Mouse (Mus musculus) layer of hippocampus, adult 9-11 months (tissue): ENCODE data around the gene Faf1.

Source experiments
- DNase-seq: peaks from one replicate; pipeline ENCODE4 v3.0.0; 2022

Gene Faf1

GRCm38 (mm10) chr4:109936557-109936956, 260.2 kb downstream of the Faf1 start:
- no peak for DNase-seq

DNA sequence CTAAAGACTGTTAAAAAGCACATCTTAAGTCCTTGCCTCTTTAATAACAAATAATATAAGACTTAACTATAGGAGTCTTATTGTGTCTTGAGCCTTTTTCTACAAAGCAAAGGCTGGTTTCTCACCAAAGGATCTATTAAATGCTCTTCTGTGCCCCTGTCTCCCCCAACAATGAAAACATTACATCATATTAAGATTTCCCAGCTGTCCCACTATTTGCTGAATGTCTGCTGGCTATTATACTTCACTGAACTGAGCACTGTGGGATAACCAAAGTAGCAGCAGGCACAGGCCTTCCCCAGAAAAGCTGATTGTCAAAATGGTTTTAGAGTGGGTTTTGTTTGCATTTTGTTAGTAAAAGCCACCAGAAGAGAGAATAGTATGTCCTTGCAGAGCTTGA, 262.9 kb downstream of the Faf1 start:
- DNase-seq: no peak

DNA sequence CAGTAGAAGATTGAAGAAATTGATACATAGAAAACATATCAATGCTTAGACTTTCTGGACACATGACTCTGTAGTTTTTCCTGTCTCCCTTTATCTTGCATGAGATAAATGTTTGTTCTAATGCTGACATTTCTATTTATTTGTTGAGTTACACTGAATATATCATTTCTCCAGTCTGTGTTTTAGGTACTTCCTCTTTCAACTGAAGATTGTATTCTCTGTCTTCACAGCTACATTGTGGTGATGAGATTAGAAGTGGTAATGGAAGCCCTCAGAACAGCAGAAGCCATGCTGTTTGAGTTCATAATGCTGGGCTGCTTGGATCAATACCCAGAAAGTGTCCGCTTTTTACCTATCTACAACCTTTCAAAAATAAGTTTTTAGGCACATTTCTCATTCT, 269.2 kb downstream of the Faf1 start:
- DNase-seq: no peak

- no peak for DNase-seq
Observed at GRCm38 (mm10) chr4:109949307-109949706, 272.9 kb downstream of the Faf1 start.

DNA sequence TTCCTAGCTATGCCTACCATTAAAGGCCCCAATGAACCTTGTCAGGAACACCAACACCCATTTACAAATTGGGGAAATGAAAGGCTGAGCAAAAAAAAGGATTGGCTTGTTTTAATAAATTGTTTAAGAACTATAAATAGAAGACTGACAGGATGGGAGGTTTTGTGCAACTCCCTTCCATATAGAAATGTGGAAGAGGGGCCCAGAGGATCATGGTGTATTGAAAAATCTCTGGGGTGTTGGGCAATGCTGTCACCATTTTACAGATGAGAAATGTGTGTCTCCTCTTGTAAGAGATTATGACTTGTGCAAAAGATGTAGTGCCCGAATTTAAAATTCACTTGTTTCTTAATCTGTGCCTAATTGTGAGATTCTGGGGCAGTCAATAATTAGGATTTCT, 277.1 kb downstream of the Faf1 start:
- no peak for DNase-seq

- no peak for DNase-seq
Observed at GRCm38 (mm10) chr4:109960201-109960935, 284.0 kb downstream of the Faf1 start.

DNA sequence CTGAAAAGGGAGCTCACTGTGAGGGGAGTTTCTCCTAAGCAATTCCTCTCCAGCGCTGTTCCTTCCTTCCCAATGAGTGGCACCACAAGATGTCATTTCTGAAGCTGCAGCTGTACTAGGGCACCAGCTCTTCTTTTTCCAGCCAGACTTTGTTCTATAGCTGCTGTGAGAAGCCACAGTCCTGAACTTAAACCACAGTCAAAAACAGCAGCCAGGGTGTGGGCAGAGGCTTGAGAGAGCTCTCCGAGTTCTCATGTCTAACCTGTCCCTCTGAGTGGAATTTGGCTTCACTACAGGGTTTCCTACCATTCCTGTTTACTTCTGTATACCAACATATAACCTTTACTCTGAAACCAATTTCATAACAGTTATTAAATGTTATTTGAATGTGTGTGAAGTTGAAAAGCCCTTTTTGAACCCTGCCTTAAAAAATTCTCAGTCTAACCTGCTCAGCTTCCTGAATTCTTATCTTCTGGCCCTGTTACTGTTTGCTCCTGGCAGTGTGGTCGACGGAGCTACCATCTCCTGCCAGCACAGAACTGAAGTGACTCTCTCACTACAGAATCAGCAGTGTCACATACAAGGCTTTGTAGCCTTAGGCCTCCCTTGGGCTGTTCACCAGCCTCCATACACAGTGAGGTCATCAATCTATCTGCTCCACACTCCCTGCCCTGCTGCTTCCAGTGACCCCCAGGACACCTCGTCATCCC, 287.3 kb downstream of the Faf1 start:
- no peak for DNase-seq

- DNase-seq: no peak
Observed at GRCm38 (mm10) chr4:109969561-109969960, 293.2 kb downstream of the Faf1 start.

GRCm38 (mm10) chr4:109973991-109974654, 297.7 kb downstream of the Faf1 start:
- no peak for DNase-seq

DNA sequence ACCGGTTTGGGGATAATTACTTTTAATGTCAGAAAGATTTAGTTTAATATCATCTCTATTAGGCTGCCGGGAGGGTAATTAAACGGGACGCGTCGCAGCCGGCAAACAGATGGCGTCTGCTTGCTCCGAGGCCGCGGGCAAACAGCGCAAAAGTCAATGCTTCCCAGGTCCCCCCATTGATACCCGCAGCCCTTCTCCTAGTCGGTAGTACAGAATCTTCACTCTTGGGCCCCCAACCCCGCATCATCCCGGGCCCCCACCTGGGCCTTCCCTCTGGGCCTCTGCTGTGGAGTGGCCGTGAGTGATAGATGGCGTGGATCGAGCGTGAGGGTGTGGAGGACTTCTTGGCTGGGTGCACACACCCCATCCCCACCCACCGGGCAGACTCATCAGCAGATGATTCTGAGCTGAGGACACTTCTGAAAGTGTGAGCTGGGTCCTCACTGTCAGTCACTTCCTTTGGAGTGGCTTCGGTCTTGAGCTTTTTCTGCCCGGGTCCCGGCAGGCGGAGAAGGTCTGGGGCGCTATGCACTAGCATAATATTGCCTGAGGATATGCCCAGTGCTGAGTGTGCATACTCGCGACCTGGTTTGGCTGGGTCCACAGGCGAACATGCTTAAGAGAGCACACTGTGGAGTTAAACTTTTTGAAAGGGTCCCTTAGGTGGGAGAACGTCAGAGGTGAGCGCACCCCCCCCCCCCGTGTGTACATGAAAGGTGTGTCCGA, 298.4 kb downstream of the Faf1 start:
- DNase-seq: no peak

DNA sequence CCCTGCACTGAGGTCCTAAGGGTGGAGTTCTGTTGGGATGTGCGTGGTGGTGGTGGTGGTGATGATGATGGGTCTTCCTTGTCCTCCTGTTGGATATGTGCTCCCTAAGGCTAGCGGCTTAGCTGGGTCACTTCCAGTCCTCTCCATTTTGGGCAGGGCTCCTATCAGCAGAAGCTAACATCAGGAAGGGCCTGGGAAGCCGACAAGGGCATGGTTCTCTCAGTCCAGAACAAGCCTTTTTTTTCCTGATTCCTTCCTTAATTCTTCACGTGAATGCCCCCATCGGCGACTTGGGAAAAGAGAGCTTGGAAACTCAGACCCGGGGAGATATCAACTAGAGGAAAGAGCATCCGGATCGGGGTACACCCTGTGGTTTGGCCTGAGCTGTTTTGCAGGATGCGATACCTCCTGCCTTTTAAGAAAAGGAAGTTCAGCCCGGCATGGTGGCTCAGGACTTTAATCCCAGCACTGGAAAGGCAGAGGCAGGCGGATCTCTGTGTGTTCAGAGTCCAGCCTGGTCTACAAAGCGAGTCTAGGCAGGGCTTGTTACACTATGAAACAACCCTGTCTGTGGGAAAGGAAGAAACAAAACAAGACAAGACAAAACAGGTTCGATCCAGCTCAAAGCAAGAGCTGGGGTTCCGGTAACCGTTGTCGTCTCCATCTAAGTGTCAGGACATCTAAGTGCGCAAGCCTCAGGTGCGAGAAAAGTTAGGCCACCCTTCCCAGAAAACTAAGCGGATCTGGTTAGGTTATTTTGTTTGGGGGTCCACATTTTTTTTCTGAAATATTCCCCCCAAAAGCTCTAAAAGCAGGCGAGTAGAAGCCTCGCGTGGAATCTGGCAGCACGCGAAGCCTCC, 299.2 kb downstream of the Faf1 start:
- no peak for DNase-seq

- no peak for DNase-seq
Observed at GRCm38 (mm10) chr4:109976273-109977147, 300.1 kb downstream of the Faf1 start.

GRCm38 (mm10) chr4:109977148-109978067, 301.0 kb downstream of the Faf1 start, which contains the start of gene Dmrta2:
TSS of gene Dmrta2 (plus strand) at chr4:109978053.
- DNase-seq: peak; percentile 35

DNA sequence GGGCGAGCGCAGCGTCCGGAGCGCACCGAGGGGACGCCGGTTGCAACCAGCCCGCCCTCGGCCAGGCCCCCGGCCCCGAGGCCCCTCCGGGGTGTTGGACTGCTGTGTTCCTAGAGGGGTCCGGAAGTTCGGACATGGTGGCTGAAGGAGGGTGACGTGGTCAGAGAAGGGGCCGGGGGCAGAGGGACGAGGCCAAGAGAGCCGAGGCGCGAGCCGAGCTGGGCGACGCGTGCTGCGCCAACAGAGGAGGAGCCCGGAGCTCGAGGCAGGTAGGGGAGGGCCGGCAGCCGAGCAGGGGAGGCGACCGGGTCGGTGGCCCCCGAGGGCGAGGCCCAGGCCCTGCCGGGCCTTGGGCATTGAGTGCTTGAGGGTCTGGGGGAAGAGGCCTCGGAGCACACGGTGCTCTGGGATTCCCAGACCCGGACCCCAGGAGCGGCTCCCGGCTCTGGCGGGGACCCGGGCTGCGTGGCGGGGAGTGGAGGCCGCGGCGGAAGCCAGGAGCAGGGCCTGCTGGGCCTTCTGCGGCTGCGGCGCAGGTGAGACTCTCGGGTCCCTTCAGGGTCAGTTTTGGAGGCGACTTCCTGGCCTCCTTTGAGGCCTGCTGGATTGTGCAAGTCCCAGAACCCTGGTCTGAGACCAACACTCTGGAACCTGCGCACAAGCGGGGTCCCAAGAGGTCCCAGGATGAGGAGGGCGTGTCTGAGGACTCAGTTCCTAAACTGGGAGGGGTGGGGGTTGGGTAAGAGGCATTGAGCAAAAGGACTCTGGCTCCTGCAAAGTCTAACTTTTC, 301.9 kb downstream of the Faf1 start:
- DNase-seq: no peak

GRCm38 (mm10) chr4:109978858-109979340, 302.5 kb downstream of the Faf1 start:
- no peak for DNase-seq

DNA sequence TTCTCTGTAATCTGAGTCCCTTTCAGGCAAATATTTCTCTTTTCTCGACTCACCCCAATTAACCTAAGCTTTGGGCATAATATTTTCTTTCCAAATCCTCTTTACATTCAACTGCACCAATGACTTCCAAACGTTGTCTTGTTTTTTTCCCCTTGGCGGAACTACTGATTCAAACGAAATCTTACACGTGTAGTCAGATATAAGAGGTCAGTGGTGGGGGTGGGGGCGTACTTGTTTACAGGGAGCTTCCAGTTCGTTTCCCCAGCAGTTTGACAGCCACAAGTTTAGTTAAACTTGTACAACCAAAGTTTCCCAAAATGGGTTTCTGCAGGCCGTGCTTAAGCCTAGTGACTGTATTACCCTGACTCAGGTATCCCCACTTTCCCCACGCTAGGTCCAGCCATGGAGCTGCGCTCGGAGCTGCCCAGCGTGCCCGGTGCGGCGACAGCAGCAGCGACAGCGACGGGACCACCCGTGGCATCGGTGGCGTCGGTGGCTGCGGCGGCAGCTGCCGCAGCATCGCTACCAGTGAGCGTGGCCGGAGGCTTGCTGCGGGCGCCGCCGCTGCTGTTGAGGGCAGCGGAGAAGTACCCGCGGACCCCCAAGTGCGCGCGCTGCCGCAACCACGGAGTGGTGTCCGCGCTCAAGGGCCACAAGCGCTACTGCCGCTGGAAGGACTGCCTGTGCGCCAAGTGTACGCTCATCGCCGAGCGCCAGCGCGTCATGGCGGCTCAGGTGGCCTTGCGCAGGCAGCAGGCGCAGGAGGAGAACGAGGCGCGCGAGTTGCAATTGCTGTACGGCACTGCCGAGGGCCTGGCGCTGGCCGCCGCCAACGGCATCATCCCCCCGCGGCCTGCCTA, 303.3 kb downstream of the Faf1 start:
- DNase-seq: no peak

GRCm38 (mm10) chr4:109980321-109981082, 304.1 kb downstream of the Faf1 start:
- no peak for DNase-seq
